Mouse (Mus musculus): ENCODE results near the gene Olfr957. TPM values are rescaled to one million over a fixed set of nuclear protein-coding genes. Genes with fewer than 3 reads are reported as not detected.

The Olfr957 gene
- total and polyA plus RNA-seq, 3 experiments, result not detected

- TF ChIP-seq CHD2 (IDR thresholded peaks at IDR 0.05; ENCODE audit: low read length), result no peak
Observed at GRCm38 (mm10) chr9:39493895-39494294, 21.7 kb downstream of the Olfr957 start, which contains the start of gene Olfr44 (continued).

- H3K27me3 ChIP-seq (ENCODE audit: control insufficient read depth in 1 of 2, insufficient read depth in 2 of 2, low read length in 2 of 2), result no peaks in the 10 kb centered on the region
- no peak within 1 kb of the TSS for H3K4me3 ChIP-seq (ENCODE audit: control insufficient read depth in 1 of 2, insufficient read depth in 1 of 2, low read depth in 2 of 2, low read length in 2 of 2)
- no peak within 1 kb of the TSS for H3K9ac ChIP-seq (ENCODE audit: control insufficient read depth, low read depth, low read length, poor library complexity, severe bottlenecking)
- H3K4me1 ChIP-seq (ENCODE audit: control insufficient read depth in 1 of 2, insufficient read depth in 2 of 2, low read length in 2 of 2), result no peaks in the 10 kb centered on the region
- no peaks in the 10 kb centered on the region for H3K79me2 ChIP-seq (ENCODE audit: control insufficient read depth, insufficient read depth, low read length, poor library complexity)
- no peak within 1 kb of the TSS for H3K27ac ChIP-seq (ENCODE audit: control insufficient read depth, low read depth, low read length)
- no peak for TF ChIP-seq USF1 (IDR thresholded peaks at IDR 0.05; ENCODE audit: low read depth, low read length)
- TF ChIP-seq EP300 (IDR thresholded peaks at IDR 0.05; ENCODE audit: low read depth in 1 of 2, low read length in 2 of 2), result no peak
- no peak for TF ChIP-seq CTCF (IDR thresholded peaks at IDR 0.05 in 2 of 3, conservative IDR thresholded peaks at IDR 0.05 in 1 of 3; ENCODE audit: control insufficient read depth in 1 of 3, insufficient read depth in 1 of 3, low read depth in 2 of 3, low read length in 3 of 3, poor library complexity in 1 of 3, severe bottlenecking in 1 of 3)
- no peak for TF ChIP-seq UBTF (IDR thresholded peaks at IDR 0.05; ENCODE audit: borderline replicate concordance, insufficient read depth, low read depth, low read length)
- no peak for TF ChIP-seq ZKSCAN1 (IDR thresholded peaks at IDR 0.05; ENCODE audit: low read depth, low read length)
- TF ChIP-seq ETS1 (IDR thresholded peaks at IDR 0.05; ENCODE audit: low read depth, low read length), result no peak
- TF ChIP-seq CHD2 (IDR thresholded peaks at IDR 0.05; ENCODE audit: low read length), result no peak
- TF ChIP-seq MAX (IDR thresholded peaks at IDR 0.05; ENCODE audit: low read length), result no peak
- no peak for TF ChIP-seq TBP (IDR thresholded peaks at IDR 0.05; ENCODE audit: low read depth, low read length)
- TF ChIP-seq MXI1 (IDR thresholded peaks at IDR 0.05; ENCODE audit: low read depth, low read length), result no peak
- TF ChIP-seq E2F4 (IDR thresholded peaks at IDR 0.05; ENCODE audit: borderline replicate concordance, low read depth, low read length), result no peak
- TF ChIP-seq RAD21 (IDR thresholded peaks at IDR 0.05; ENCODE audit: low read depth, low read length), result no peak
- TF ChIP-seq CHD1 (IDR thresholded peaks at IDR 0.05; ENCODE audit: low read depth, low read length), result no peak
- TF ChIP-seq NELFE (IDR thresholded peaks at IDR 0.05; ENCODE audit: low read depth, low read length), result no peak
- TF ChIP-seq ZC3H11A (IDR thresholded peaks at IDR 0.05; ENCODE audit: low read depth, low read length), result no peak
- no peak for TF ChIP-seq ZMIZ1 (IDR thresholded peaks at IDR 0.05; ENCODE audit: low read depth, low read length)
- TF ChIP-seq MAFK (IDR thresholded peaks at IDR 0.05; ENCODE audit: borderline replicate concordance, low read depth, low read length), result no peak
- no peak for DNase-seq (ENCODE audit: low read depth, low spot score)
- H3K9me3 ChIP-seq (replicated peaks; ENCODE audit: insufficient read depth, low read length), result no peaks in the 10 kb centered on the region
- no peaks in the 10 kb centered on the region for H3K36me3 ChIP-seq (ENCODE audit: control insufficient read depth in 1 of 2, insufficient read depth in 2 of 2, low read length in 2 of 2)
Observed at GRCm38 (mm10) chr9:39471844-39472243, 43.8 kb downstream of the Olfr957 start, which contains the start of gene Olfr955. TSS of gene Olfr955 (minus strand) at chr9:39471944.

Other genes with a start within 250 kb of the Olfr957 start
- gene Olfr945, start 239.0 kb downstream of the Olfr957 start, total RNA-seq (2012; rRNA removed), result not detected in 2 replicates
- not detected for gene Olfr945, start 239.0 kb downstream of the Olfr957 start, polyA plus RNA-seq (2012; ENCODE audit: insufficient read depth in 1 of 2, insufficient read length in 2 of 2, low read depth in 1 of 2, low replicate concordance in 2 of 2, missing spikeins in 1 of 2)
- gene Olfr948, start 189.8 kb downstream of the Olfr957 start, total RNA-seq (2012; rRNA removed), result not detected in 2 replicates
- not detected for gene Olfr948, start 189.8 kb downstream of the Olfr957 start, polyA plus RNA-seq (2012; ENCODE audit: insufficient read depth in 1 of 2, insufficient read length in 2 of 2, low read depth in 1 of 2, low replicate concordance in 2 of 2, missing spikeins in 1 of 2)
- not detected in 2 replicates for gene Olfr951, start 128.4 kb downstream of the Olfr957 start, total RNA-seq (2012; rRNA removed)
- not detected for gene Olfr951, start 128.4 kb downstream of the Olfr957 start, polyA plus RNA-seq (2012; ENCODE audit: insufficient read depth in 1 of 2, insufficient read length in 2 of 2, low read depth in 1 of 2, low replicate concordance in 2 of 2, missing spikeins in 1 of 2)
- not detected in 2 replicates for gene Olfr952, start 88.7 kb downstream of the Olfr957 start, total RNA-seq (2012; rRNA removed)
- gene Olfr952, start 88.7 kb downstream of the Olfr957 start, polyA plus RNA-seq (2012; ENCODE audit: insufficient read depth in 1 of 2, insufficient read length in 2 of 2, low read depth in 1 of 2, low replicate concordance in 2 of 2, missing spikeins in 1 of 2), result not detected
- gene Olfr954, start 59.1 kb downstream of the Olfr957 start, total RNA-seq (2012; rRNA removed), result not detected in 2 replicates
- gene Olfr954, start 59.1 kb downstream of the Olfr957 start, polyA plus RNA-seq (2012; ENCODE audit: insufficient read depth in 1 of 2, insufficient read length in 2 of 2, low read depth in 1 of 2, low replicate concordance in 2 of 2, missing spikeins in 1 of 2), result not detected
- gene Olfr955, start 43.9 kb downstream of the Olfr957 start, total RNA-seq (2012; rRNA removed), result not detected in 2 replicates
- gene Olfr955, start 43.9 kb downstream of the Olfr957 start, polyA plus RNA-seq (2012; ENCODE audit: insufficient read depth in 1 of 2, insufficient read length in 2 of 2, low read depth in 1 of 2, low replicate concordance in 2 of 2, missing spikeins in 1 of 2), result not detected
- not detected in 2 replicates for gene Olfr44, start 21.8 kb downstream of the Olfr957 start, total RNA-seq (2012; rRNA removed)
- not detected for gene Olfr44, start 21.8 kb downstream of the Olfr957 start, polyA plus RNA-seq (2012; ENCODE audit: insufficient read depth in 1 of 2, insufficient read length in 2 of 2, low read depth in 1 of 2, low replicate concordance in 2 of 2, missing spikeins in 1 of 2)
- not detected in 2 replicates for gene Olfr958, start 38.2 kb upstream of the Olfr957 start, total RNA-seq (2012; rRNA removed)
- gene Olfr958, start 38.2 kb upstream of the Olfr957 start, polyA plus RNA-seq (2012; ENCODE audit: insufficient read depth in 1 of 2, insufficient read length in 2 of 2, low read depth in 1 of 2, low replicate concordance in 2 of 2, missing spikeins in 1 of 2), result not detected
- not detected in 2 replicates for gene Olfr959, start 59.8 kb upstream of the Olfr957 start, total RNA-seq (2012; rRNA removed)
- not detected for gene Olfr959, start 59.8 kb upstream of the Olfr957 start, polyA plus RNA-seq (2012; ENCODE audit: insufficient read depth in 1 of 2, insufficient read length in 2 of 2, low read depth in 1 of 2, low replicate concordance in 2 of 2, missing spikeins in 1 of 2)
- not detected in 2 replicates for gene AW551984, start 88.6 kb upstream of the Olfr957 start, total RNA-seq (2012; rRNA removed)
- not detected for gene AW551984, start 88.6 kb upstream of the Olfr957 start, polyA plus RNA-seq (2012; ENCODE audit: insufficient read depth in 1 of 2, insufficient read length in 2 of 2, low read depth in 1 of 2, low replicate concordance in 2 of 2, missing spikeins in 1 of 2)
- gene Olfr148, start 94.8 kb upstream of the Olfr957 start, total RNA-seq (2012; rRNA removed), result not detected in 2 replicates
- gene Olfr148, start 94.8 kb upstream of the Olfr957 start, polyA plus RNA-seq (2012; ENCODE audit: insufficient read depth in 1 of 2, insufficient read length in 2 of 2, low read depth in 1 of 2, low replicate concordance in 2 of 2, missing spikeins in 1 of 2), result not detected
- not detected in 2 replicates for gene Olfr960, start 105.6 kb upstream of the Olfr957 start, total RNA-seq (2012; rRNA removed)
- gene Olfr960, start 105.6 kb upstream of the Olfr957 start, polyA plus RNA-seq (2012; ENCODE audit: insufficient read depth in 1 of 2, insufficient read length in 2 of 2, low read depth in 1 of 2, low replicate concordance in 2 of 2, missing spikeins in 1 of 2), result not detected
- not detected in 2 replicates for gene Olfr961, start 129.3 kb upstream of the Olfr957 start, total RNA-seq (2012; rRNA removed)
- not detected for gene Olfr961, start 129.3 kb upstream of the Olfr957 start, polyA plus RNA-seq (2012; ENCODE audit: insufficient read depth in 1 of 2, insufficient read length in 2 of 2, low read depth in 1 of 2, low replicate concordance in 2 of 2, missing spikeins in 1 of 2)
- not detected in 2 replicates for gene Olfr963, start 151.4 kb upstream of the Olfr957 start, total RNA-seq (2012; rRNA removed)
- gene Olfr963, start 151.4 kb upstream of the Olfr957 start, polyA plus RNA-seq (2012; ENCODE audit: insufficient read depth in 1 of 2, insufficient read length in 2 of 2, low read depth in 1 of 2, low replicate concordance in 2 of 2, missing spikeins in 1 of 2), result not detected
- gene Olfr149, start 191.3 kb upstream of the Olfr957 start, total RNA-seq (2012; rRNA removed), result not detected in 2 replicates
- not detected for gene Olfr149, start 191.3 kb upstream of the Olfr957 start, polyA plus RNA-seq (2012; ENCODE audit: insufficient read depth in 1 of 2, insufficient read length in 2 of 2, low read depth in 1 of 2, low replicate concordance in 2 of 2, missing spikeins in 1 of 2)
- gene Olfr965, start 195.5 kb upstream of the Olfr957 start, total RNA-seq (2012; rRNA removed), result not detected in 2 replicates
- gene Olfr965, start 195.5 kb upstream of the Olfr957 start, polyA plus RNA-seq (2012; ENCODE audit: insufficient read depth in 1 of 2, insufficient read length in 2 of 2, low read depth in 1 of 2, low replicate concordance in 2 of 2, missing spikeins in 1 of 2), result not detected
- not detected in 2 replicates for gene Olfr150, start 215.2 kb upstream of the Olfr957 start, total RNA-seq (2012; rRNA removed)
- gene Olfr150, start 215.2 kb upstream of the Olfr957 start, polyA plus RNA-seq (2012; ENCODE audit: insufficient read depth in 1 of 2, insufficient read length in 2 of 2, low read depth in 1 of 2, low replicate concordance in 2 of 2, missing spikeins in 1 of 2), result not detected
- gene Olfr967, start 230.4 kb upstream of the Olfr957 start, total RNA-seq (2012; rRNA removed), result not detected in 2 replicates
- gene Olfr967, start 230.4 kb upstream of the Olfr957 start, polyA plus RNA-seq (2012; ENCODE audit: insufficient read depth in 1 of 2, insufficient read length in 2 of 2, low read depth in 1 of 2, low replicate concordance in 2 of 2, missing spikeins in 1 of 2), result not detected

Data from MEL (cell line).